Mouse (Mus musculus) gastrocnemius, adult 8-10 months (tissue): ENCODE measurements at regions not wholly inside any gene's neighbourhood (a gene's known extent, or its start where the extent isn't known, plus 50 kb on each side); places are given as distances from the start of the nearest gene placed in this dataset.
"Not testable (repeated sequence)": the region's sequence is repeated elsewhere in the genome, so short reads cannot be mapped to it uniquely, and the experiment has no call there.

Experiments
- DNase-seq, 2 experiments: peaks; one replicate each; pipeline ENCODE4 v3.0.0; 2022; ENCODE audit warnings: low spot score in 2 of 2

- not testable (repeated sequence) for DNase-seq
Observed at GRCm38 (mm10) chr8:55558751-55559150, 348.0 kb downstream of the Adam29 start.

GRCm38 (mm10) chr8:55538868-55539267, 367.9 kb downstream of the Adam29 start:
- DNase-seq: no peak

GRCm38 (mm10) chr8:55529397-55529796, 377.4 kb downstream of the Adam29 start:
- DNase-seq: not testable (repeated sequence)

GRCm38 (mm10) chr8:55519151-55519550, 387.6 kb downstream of the Adam29 start:
- peak in 1 of 2 experiments; percentile 17 for DNase-seq

GRCm38 (mm10) chr8:55477336-55477735, 429.4 kb downstream of the Adam29 start:
- no peak for DNase-seq

DNA sequence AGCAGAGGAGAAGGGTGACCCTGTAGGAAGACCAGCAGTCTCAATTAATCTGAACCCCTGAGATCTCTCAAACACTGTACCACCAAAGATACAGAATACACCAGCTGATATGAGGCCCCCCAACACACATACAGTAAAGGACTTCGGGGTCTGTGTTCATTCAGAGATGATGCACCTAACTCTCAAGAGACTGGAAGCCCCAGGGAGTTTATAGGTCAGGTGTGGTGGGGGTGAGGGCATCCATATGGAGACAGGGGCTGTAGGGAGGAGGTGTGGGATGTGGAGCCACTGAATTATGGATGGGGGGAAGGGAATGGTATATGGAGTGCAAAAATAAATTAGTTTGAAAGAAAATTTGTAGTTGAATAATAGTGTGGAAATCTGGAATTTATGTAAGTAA, 429.8 kb downstream of the Adam29 start:
- DNase-seq: no peak

DNA sequence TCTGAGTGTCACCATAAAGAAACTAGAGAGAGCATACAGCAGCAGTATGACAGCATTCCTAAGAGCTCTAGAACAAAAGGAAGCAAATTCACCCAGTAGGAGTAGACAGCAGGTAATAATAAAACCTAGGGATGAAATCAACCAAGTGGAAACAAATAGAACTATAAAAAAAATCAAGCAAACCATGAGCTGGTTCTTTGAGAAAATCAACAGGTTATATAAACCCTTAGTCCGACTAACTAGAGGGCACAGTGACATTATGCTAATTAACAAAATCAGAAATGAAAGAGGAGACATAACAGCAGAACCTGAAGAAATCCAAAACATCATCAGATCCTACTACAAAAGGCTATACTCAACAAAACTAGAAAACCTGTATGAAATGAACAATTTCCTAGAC, 434.4 kb downstream of the Adam29 start:
- DNase-seq: no peak

DNA sequence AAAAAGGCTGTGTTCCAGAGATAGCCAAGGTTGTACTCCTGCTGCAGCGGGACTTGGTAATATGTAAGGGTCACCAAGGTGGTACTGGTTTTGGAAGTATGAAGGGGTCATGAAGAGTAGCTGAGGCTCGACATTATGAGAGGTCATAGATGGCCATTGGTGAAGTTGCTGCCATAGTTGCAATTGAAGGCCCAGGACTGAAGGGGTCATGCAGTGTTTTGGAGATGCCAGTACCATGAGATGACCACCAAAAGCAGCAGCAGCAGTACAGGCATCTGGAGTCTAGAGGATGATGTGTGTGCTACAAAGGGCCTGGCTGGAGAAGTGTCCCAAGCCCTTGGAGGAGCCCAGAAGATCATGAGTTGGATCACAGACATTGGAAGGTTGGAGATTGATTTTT, 440.0 kb downstream of the Adam29 start:
- not testable (repeated sequence) for DNase-seq

DNA sequence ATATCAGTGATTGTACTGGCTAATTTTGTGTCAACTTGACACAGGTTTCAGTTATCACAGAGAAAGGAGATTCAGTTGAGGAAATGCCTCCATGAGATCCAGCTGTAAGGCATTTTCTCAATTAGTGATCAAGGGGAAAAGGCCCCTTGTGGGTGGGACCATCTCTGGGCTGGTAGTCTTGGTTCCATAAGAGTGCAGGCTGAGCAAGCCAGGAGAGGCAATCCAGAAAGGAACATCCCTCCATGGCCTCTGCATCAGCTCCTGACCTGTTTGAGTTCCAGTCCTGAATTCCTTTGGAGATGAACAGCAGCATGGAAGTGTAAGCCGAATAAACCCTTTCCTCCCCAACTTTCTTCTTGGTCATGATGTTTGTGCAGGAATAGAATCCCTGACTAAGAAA, 440.8 kb downstream of the Adam29 start:
- DNase-seq: not testable (repeated sequence)

DNA sequence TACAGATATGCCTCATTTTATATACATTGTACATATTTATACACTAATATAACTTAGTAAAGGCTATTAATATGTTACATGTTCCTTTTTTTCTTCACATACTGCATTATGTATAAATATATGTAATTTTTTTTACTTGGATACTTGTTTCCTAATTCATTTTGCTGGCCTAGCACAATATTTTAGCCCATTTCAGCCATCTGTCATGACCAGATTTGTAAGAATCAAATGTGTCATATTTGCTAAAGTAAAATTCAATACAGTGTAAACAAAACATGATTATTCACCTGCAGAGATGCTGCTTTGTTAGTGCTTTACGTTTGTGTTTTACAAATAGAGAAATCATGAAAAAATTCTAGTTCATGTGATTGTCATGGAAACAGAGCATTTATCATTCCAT, 441.3 kb downstream of the Adam29 start:
- no peak for DNase-seq

DNA sequence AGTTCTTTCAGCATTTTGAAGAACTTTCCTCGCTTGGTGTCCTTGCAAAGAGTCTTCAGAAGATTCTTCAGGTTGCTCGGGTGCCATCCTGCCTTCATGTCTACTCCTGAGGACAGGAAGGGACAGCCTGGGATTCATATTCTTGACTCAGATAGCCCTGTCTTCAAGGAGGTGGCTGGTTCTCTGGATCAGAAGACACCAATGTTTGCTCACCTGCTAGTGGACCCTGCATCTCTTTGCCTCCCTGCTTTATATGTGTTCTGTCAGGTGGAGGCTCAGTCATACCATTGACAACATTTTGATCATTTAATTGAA, 441.9 kb downstream of the Adam29 start:
- DNase-seq: no peak

DNA sequence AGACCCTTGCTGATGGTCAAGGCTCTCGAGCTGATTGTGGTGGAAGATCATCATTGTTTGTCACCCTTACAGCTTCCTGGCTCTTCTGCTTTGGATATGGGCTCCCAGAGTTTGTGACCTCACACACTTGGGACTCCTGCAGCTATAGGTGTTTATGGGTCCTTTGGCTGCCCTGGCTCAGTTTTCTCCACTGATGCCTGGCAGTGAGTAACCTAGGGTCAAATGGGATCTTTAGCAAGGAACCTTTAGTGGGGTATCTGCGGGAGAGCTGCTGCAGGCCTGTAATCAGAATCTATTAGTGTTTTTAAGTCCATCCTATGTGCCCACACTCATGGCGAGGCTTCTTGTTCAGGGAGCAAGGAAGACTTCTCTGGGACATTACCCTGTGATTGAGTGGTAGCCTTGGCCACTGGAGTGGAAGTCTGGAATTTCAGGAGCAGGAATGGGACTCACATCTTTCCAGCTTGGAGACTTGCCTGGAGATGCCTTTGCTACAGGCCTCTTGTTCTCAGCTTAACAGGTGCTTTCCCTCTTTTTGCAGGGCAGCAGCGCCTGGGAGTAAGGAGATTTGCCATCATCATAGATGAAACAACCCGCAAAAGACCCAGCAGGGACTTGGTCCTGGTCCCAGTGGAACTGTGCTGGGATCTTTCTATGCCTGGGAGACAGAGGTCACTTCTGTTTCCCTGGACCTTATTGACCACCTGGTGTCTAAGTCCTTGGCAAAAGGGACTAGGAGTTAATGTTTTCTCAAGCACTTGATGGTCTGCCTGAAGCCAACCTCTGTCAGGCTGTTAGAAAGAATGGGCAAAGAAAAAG, 442.5 kb downstream of the Adam29 start:
- no peak for DNase-seq

GRCm38 (mm10) chr8:55460790-55461189, 446.0 kb downstream of the Adam29 start:
- not testable (repeated sequence) for DNase-seq

DNA sequence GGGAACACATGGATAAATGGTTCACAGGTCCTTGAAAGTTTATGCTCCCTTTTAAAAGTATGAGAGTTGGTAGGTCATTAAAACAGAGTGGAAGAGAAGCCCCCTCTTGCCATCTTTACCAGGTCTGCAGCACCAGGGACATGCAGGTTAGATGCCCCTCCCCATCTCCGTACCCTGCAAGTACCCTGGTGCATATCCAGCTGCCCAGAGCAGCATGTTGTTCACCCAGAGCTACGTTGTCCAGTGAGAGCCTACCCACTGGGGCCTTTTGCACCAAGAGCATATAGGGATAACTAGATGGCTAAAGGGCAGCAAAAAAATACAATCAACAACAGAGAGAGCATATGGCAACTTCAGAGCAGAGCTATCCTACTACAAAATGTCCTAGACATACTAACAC, 449.3 kb downstream of the Adam29 start:
- DNase-seq: no peak
